Mouse (Mus musculus) embryonic facial prominence, embryonic 14.5 days (tissue): ENCODE results near the gene Ctbp1. TPM values are rescaled to one million over a fixed set of nuclear protein-coding genes. Genes with fewer than 3 reads are reported as not detected.

ENCODE experiments used
- ATAC-seq: fragments of 200-750 bp; cut with Nextera tagmentation; 2 replicates; pipeline ENCODE4 v1.8.0; 2017; ENCODE audit warnings: low read depth, moderate number of reproducible peaks, moderate TSS enrichment
- DNase-seq: peaks from one replicate; pipeline ENCODE4 v3.0.0-alpha.2; 2015; ENCODE audit warnings: low spot score
- H3K27ac ChIP-seq: fragments of 300-500 bp; sonication (generic); replicated peaks from 2 replicates; pipeline ENCODE4 v1.5.1; 2014; ENCODE audit warnings: low read depth, mild to moderate bottlenecking, low read length, moderate library complexity
- H3K27me3 ChIP-seq: fragments of 300-500 bp; sonication (generic); replicated peaks from 2 replicates; pipeline ENCODE4 v1.6.1; 2014; ENCODE audit warnings: low read length; ENCODE audit not compliant: control insufficient read depth, insufficient read depth
- H3K36me3 ChIP-seq: fragments of 300-500 bp; sonication (generic); 2 replicates; pipeline ENCODE4 v1.6.1; 2014; ENCODE audit warnings: low read length, mixed read lengths; ENCODE audit not compliant: control insufficient read depth, insufficient read depth
- H3K4me1 ChIP-seq: fragments of 300-500 bp; sonication (generic); 2 replicates; pipeline ENCODE4 v1.6.1; 2014; ENCODE audit warnings: antibody characterized with exemption, low read length; ENCODE audit not compliant: control insufficient read depth, insufficient read depth
- H3K4me2 ChIP-seq: fragments of 300-500 bp; sonication (generic); 2 replicates; pipeline ENCODE4 v1.6.1; 2014; ENCODE audit warnings: low read depth, mild to moderate bottlenecking, low read length, moderate library complexity, mixed read lengths
- H3K4me3 ChIP-seq: fragments of 300-500 bp; sonication (generic); 2 replicates; pipeline ENCODE4 v1.5.1; 2014; ENCODE audit warnings: low read depth, mild to moderate bottlenecking, low read length
- H3K9ac ChIP-seq: fragments of 300-500 bp; sonication (generic); 2 replicates; pipeline ENCODE4 v1.6.1; 2014; ENCODE audit warnings: low read depth, mild to moderate bottlenecking, low read length, moderate library complexity, mixed read lengths
- H3K9me3 ChIP-seq: fragments of 300-500 bp; sonication (generic); 2 replicates; pipeline ENCODE4 v1.6.1; 2016; ENCODE audit warnings: low read length; ENCODE audit not compliant: control insufficient read depth
- WGBS: fragments of 180-500 bp; shearing (Covaris S2); extraction: QIAGEN DNeasy Blood & Tissue Kit; methylation state at CpG from one replicate; pipeline ENCODE4 v1.1.7; 2014; 5-methylcytosine and 5-hydroxymethylcytosine counted together
- polyA plus RNA-seq: library from polyadenylated mRNA; unstranded; fragments of >200 nt; fragmentation: Nextera tagmentation; extraction: Ambion mirVana; gene quantifications from 2 replicates; pipeline ENCODE4 v1.2.1, GENCODE M21; 2014

Ctbp1 gene
- polyA plus RNA-seq, 1 experiment from 2014 or later = 290 TPM

DNA sequence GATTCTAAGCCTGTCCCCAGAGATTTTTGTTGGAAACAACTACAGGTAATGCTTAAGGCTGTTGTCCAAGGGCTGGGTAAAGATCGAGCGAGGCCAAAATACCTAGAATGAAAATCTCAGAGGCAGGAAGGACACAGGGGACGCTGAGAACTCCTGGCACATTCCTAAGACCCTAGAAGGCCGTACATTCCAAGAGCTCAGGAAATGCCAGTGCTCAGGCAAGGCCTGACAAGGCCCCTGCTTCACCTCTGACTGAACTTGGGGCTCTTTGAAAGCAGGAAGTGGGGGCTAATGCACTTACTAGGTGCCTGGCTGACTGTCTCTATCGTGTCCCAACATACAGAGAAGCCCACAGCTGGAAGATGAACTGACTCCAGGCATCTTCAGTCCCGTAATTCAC lies 52.4 kb downstream of the Ctbp1 start:
- peaks cover 25% of the 10 kb centered on the region for H3K4me1 ChIP-seq
- H3K9me3 ChIP-seq = no peaks in the 10 kb centered on the region
- DNase-seq = no peak
- no peaks in the 10 kb centered on the region for H3K27me3 ChIP-seq
- 19% methylated on average over 6 of the region's 6 CpGs for WGBS
- no peaks in the 10 kb centered on the region for H3K36me3 ChIP-seq
- no peak overlapping the region for H3K9ac ChIP-seq
- no peak overlapping the region for H3K4me3 ChIP-seq
- H3K4me2 ChIP-seq = no peak overlapping the region
- no peak overlapping the region for H3K27ac ChIP-seq
- no peak for ATAC-seq

DNA sequence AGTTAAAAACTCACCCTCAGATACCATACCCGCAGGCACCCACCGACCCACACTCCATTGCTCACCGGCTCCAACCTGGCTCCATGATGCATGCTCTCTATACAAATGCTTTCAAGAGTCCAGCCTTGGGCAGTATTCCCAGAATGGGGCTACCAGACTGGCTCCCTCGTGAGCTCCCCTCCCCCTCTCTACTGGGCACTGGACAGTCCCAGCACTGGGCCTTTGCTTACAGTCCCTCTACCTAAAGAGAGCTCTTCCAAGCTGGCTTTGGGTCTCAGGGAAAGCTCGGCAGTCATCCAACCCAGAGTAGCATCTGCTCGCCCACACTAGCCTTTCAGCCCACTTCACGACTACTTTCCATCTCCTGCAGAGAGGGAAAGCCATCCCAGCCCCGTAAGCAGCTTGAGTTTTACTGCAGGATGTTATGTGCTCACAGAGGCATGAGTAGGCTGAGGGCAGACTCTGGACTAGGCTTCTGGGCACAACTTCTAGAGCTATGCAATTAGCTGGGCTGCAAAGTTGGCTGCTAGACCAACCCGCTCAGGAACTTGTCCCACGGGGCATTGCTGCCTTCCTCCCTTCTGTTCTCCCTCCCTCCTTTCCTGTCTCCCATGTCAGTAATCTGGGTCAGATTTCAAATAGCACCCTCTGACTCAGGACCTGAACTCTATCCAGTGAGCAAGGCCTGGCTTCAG lies 54.3 kb downstream of the Ctbp1 start:
- ATAC-seq (no peak), DNase-seq (no peak)
- no peak overlapping the region for H3K4me2 ChIP-seq
- 71% methylated on average over 10 of the region's 10 CpGs for WGBS
- H3K9me3 ChIP-seq = no peaks in the 10 kb centered on the region
- no peaks in the 10 kb centered on the region for H3K27me3 ChIP-seq
- peaks cover 27% of the 10 kb centered on the region for H3K4me1 ChIP-seq
- no peaks in the 10 kb centered on the region for H3K36me3 ChIP-seq
- no peak overlapping the region for H3K27ac ChIP-seq
- H3K9ac ChIP-seq = no peak overlapping the region
- H3K4me3 ChIP-seq = no peak overlapping the region

DNA sequence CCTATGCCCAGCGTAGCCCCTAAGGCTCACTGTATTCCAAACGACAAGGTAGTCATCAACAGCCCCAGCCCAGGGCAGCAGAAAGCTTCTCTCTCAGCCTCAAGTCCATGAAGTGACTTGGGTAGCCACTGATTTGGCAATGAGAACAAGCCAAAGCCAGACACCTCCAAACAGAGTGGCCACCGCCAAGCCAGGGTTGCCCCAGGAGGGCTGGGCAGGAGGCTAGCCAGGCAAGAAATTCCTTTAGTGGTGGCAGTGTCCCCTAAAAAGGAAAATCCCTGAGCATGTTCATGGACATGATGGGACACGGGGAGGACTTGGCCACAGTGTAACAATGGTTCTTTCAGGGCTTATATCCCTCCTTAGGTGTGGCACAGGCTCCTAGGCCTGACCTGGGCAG lies 55.0 kb downstream of the Ctbp1 start:
- Histone ChIP-seq H3K36me3 (no peaks in the 10 kb centered on the region), H3K27ac (no peak overlapping the region), H3K9ac (no peak overlapping the region), H3K27me3 (no peaks in the 10 kb centered on the region), H3K9me3 (no peaks in the 10 kb centered on the region), H3K4me3 (no peak overlapping the region), H3K4me1 (peaks cover 27% of the 10 kb centered on the region), H3K4me2 (no peak overlapping the region)
- no peak for DNase-seq
- ATAC-seq = no peak
- 92% methylated on average over 4 of the region's 4 CpGs for WGBS

DNA sequence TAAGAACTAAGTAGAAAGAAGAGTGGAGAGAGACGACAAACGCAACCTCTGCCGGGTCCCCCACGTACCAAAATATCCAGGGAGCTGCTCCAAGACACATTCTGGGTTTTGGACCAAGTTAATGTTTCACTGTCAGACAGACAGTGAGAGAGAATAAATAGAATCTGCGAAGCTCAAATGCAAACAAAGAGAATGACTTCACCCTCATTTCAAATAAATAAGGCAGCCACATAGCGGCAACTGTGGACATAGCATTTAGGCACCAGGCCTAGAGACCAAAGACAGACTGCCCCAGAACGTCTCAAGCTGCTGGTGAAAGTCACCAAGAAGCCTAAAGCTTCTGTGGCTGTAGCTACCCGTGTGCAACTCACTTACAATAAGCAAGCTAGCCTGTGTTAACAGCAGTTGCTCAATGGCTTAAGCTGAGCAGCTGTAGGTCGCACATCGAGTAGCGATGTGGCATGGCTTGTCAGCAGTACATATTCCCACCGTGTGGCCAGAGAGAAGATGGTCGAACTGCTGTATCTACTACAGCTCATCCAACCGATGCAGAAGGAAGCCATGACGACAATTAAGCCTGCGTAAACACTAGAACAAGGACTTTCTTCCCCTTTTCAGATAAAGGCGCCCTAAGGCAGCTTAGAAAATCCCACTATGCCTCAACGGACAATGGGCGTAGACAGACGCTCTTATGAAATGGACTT lies 55.9 kb downstream of the Ctbp1 start:
- Histone ChIP-seq H3K36me3 (no peaks in the 10 kb centered on the region), H3K9ac (no peak overlapping the region), H3K27me3 (no peaks in the 10 kb centered on the region), H3K4me2 (no peak overlapping the region), H3K4me3 (no peak overlapping the region), H3K9me3 (no peaks in the 10 kb centered on the region), H3K4me1 (peaks cover 27% of the 10 kb centered on the region), H3K27ac (no peak overlapping the region; the same call in 1 of the 2 replicates)
- no peak for DNase-seq
- no peak for ATAC-seq
- 72% methylated on average over 20 of the region's 20 CpGs for WGBS

DNA sequence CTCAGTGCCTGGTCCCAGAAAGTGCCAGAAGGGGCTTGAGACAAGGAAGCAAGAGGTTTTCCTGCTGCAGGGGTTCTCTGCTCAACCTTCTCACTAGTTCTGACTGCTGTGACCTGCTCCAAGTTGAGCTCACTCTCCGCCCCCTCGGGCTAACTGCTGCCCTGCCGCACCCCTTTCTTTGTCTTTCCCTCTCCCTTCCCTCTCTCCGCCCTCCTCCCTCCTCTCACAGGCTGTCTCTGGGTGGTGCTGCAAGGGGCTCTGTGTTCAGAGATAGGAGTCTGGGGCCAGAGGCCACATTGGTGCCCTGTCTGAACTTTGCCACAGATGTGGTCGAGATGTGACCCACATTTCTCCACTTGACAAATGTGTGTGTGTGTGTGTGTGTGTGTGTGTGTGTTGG lies 56.7 kb downstream of the Ctbp1 start, which contains the start of gene Spon2:
TSS of gene Spon2 (minus strand) at position 375 of the 400 bp plus-strand sequence.
- peak; percentile 64; the same call in 1 of the 2 replicates for ATAC-seq
- Histone ChIP-seq H3K36me3 (no peaks in the 10 kb centered on the region), H3K27me3 (no peaks in the 10 kb centered on the region), H3K4me2 (peak within 1 kb of the TSS; percentile 30), H3K9ac (peak within 1 kb of the TSS; percentile 17; the same call in 1 of the 2 replicates), H3K27ac (no peak within 1 kb of the TSS; the same call in 1 of the 2 replicates), H3K4me1 (peaks cover 26% of the 10 kb centered on the region), H3K9me3 (no peaks in the 10 kb centered on the region), H3K4me3 (no peak within 1 kb of the TSS)
- DNase-seq = no peak
- WGBS = 26% methylated on average over 5 of the region's 5 CpGs

DNA sequence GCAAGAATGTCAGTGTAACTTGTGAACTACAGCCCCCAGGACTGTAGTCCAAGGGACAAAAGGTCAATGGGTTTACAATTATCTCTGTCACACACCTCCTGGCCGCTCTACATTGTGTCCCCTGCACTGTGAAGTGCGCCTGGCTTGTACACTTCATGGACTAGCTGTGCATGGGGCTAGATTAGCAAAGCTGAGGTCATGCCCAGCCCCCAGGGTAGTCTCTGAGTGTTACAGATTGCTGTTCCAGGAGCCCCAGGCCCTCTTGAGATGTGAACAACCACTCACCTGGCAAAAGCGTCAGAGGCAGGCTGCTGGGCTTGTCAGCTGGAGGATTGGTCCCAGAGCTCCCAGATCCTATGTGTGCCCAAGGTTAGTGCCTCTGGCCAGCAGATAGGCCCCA lies 57.1 kb downstream of the Ctbp1 start:
- WGBS = 71% methylated on average over 2 of the region's 3 CpGs

DNA sequence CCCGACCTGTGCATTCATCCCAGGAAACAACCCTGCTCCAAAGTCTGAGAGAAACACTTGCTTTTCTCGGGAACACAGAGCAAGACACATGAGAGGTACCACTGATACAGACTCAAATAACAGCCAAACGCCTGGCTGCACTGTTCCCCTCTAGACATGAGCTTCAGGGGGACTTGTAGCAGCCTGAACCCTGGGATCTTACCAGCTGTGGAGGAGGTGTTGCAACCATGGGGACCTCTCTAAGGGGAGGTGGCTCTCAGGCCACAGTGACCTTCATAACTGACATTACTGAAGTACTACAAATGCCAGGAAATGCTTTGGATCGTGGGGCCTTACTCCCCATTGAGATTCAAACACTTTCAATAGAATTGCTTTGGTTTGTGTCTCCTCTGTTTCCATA lies 60.1 kb downstream of the Ctbp1 start:
- no peaks in the 10 kb centered on the region for H3K9me3 ChIP-seq
- no peak overlapping the region for H3K4me2 ChIP-seq
- no peak overlapping the region for H3K9ac ChIP-seq
- no peak for ATAC-seq
- H3K27ac ChIP-seq = no peak overlapping the region
- H3K36me3 ChIP-seq = no peaks in the 10 kb centered on the region
- H3K4me3 ChIP-seq = no peak overlapping the region
- WGBS = 60% methylated on average over 4 of the region's 4 CpGs
- peaks cover 14% of the 10 kb centered on the region for H3K4me1 ChIP-seq
- no peak for DNase-seq
- no peaks in the 10 kb centered on the region for H3K27me3 ChIP-seq

More for the DNA sequence above, 57.1 kb downstream of the Ctbp1 start:
- Histone ChIP-seq H3K4me2 (peak overlapping the region; percentile 30), H3K27ac (no peak overlapping the region), H3K27me3 (no peaks in the 10 kb centered on the region), H3K4me3 (no peak overlapping the region), H3K9ac (peak overlapping the region; percentile 17; the same call in 1 of the 2 replicates), H3K4me1 (peaks cover 24% of the 10 kb centered on the region), H3K9me3 (no peaks in the 10 kb centered on the region), H3K36me3 (no peaks in the 10 kb centered on the region)
- no peak for DNase-seq
- no peak for ATAC-seq

DNA sequence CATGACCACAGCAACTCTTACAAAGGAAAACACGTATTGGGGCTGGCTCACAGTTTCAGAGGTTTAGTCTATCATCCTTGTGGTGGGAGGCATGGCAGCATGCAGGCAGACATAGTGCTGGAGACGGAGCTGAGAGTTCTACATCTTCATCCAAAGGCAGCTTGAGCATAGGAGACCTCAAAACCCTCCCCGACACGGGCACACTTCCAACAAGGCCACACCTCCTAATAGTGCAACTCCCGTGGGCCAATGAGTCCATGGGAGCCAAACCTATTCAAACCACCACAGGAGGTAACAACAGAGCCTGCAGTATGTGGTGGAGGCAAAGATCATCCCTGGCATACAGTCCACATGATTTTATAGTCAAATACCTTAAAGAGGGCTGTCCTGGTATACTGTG lies 63.5 kb downstream of the Ctbp1 start:
- no peaks in the 10 kb centered on the region for H3K9me3 ChIP-seq
- no peak overlapping the region for H3K27ac ChIP-seq
- no peaks in the 10 kb centered on the region for H3K4me1 ChIP-seq
- no peaks in the 10 kb centered on the region for H3K27me3 ChIP-seq
- no peak overlapping the region for H3K4me3 ChIP-seq
- ATAC-seq (no peak), DNase-seq (no peak)
- H3K9ac ChIP-seq = no peak overlapping the region
- WGBS = 82% methylated on average over 5 of the region's 5 CpGs
- H3K36me3 ChIP-seq = no peaks in the 10 kb centered on the region
- no peak overlapping the region for H3K4me2 ChIP-seq
